Mouse (Mus musculus) hindbrain, embryonic 12.5 days (tissue): ENCODE measurements at regions not wholly inside any gene's neighbourhood (a gene's known extent, or its start where the extent isn't known, plus 50 kb on each side); places are given as distances from the start of the nearest gene placed in this dataset.

Experiments
- ATAC-seq: fragments of 200-750 bp; cut with Nextera tagmentation; 2 replicates; pipeline ENCODE4 v1.8.0; 2017; ENCODE audit warnings: moderate TSS enrichment; ENCODE audit not compliant: low FRiP score
- H3K27ac ChIP-seq: fragments of 300-500 bp; sonication (generic); 2 replicates; pipeline ENCODE4 v1.5.1; 2016; ENCODE audit warnings: mild to moderate bottlenecking
- H3K27me3 ChIP-seq: fragments of 300-500 bp; sonication (generic); 2 replicates; pipeline ENCODE4 v1.6.1; 2016; ENCODE audit warnings: mild to moderate bottlenecking
- H3K36me3 ChIP-seq: fragments of 300-500 bp; sonication (generic); 2 replicates; pipeline ENCODE4 v1.6.1; 2016; ENCODE audit warnings: mild to moderate bottlenecking
- H3K4me1 ChIP-seq: fragments of 300-500 bp; sonication (generic); 2 replicates; pipeline ENCODE4 v1.6.1; 2016
- H3K4me2 ChIP-seq: fragments of 300-500 bp; sonication (generic); replicated peaks from 2 replicates; pipeline ENCODE4 v1.6.1; 2016; ENCODE audit warnings: mild to moderate bottlenecking
- H3K4me3 ChIP-seq: fragments of 300-500 bp; sonication (generic); 2 replicates; pipeline ENCODE4 v1.5.1; 2016; ENCODE audit warnings: mild to moderate bottlenecking
- H3K9ac ChIP-seq: fragments of 300-500 bp; sonication (generic); 2 replicates; pipeline ENCODE4 v1.6.1; 2016; ENCODE audit warnings: mild to moderate bottlenecking, moderate library complexity
- H3K9me3 ChIP-seq: fragments of 300-500 bp; sonication (generic); replicated peaks from 2 replicates; pipeline ENCODE4 v1.6.1; 2016; ENCODE audit warnings: mild to moderate bottlenecking
- WGBS: fragments of 180-500 bp; shearing (Covaris S2); methylation state at CpG from one replicate; pipeline ENCODE4 v1.1.7; 2016; 5-methylcytosine and 5-hydroxymethylcytosine counted together

DNA sequence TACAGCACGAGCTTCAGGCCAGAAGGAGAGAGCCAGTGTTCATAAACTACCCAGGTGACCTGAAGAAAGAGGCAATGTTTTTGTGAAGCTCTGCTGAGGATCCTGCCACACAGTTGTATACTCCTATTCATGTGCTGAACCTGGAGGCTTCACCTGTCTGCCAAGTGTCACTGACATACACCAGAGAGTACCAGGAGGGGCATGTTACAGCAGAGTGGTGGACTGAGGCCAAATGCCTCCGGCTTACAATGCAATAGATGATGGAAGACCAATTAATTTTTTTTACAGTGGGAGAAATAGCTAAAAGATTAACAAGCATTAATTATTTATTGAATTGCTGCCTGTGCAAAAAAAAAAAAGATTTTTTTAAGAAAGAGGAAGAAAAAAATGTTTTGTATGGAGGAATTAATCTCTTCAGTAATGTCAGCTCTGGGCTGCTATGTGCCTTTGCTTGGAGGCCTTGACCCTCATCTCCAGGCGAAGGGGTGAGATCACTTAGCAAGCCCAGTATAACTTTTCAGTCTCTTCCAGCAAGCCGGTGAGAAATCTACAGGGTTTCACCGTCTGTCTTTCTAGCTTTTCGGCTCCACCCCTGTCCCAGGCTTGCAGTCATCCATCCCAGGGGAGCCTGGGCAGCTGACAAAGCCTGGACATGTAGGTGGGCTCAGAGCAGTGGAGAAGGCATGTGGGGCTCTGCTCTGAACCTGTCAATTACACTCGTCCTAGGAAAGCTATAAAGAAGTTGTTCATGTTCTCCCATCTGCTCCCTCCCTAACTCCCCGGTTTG, 144.0 kb upstream of the Tmem45b start:
- no peak for ATAC-seq
- Histone ChIP-seq H3K9ac (no peak overlapping the region), H3K27me3 (no peaks in the 10 kb centered on the region), H3K4me1 (no peaks in the 10 kb centered on the region), H3K27ac (no peak overlapping the region), H3K36me3 (no peaks in the 10 kb centered on the region), H3K4me3 (no peak overlapping the region), H3K9me3 (no peaks in the 10 kb centered on the region), H3K4me2 (no peak overlapping the region)
- 68% methylated on average over 8 of the region's 8 CpGs for WGBS

DNA sequence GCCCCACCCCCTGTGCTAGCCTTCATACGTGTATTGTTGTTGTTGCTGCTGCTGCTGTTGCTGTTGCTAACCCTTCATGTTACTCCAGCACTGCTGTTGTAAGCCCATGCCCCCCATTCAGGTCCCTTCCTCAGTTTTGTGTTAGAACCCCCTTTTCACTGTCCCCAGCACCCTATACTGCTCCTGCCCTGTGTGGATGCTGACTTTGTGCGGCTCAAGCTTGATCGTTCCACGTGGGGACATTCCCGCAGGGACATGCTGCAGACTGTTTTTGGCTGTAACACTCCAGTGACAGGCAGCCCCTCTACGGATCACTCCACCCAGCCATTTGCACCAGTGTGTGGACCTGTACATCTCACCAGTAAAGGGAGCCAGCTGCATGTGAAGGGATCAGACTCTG, 142.7 kb upstream of the Tmem45b start:
- H3K9me3 ChIP-seq: no peaks in the 10 kb centered on the region
- no peaks in the 10 kb centered on the region for H3K36me3 ChIP-seq
- H3K27ac ChIP-seq: no peak overlapping the region
- no peaks in the 10 kb centered on the region for H3K4me1 ChIP-seq
- 89% methylated on average over 6 of the region's 6 CpGs for WGBS
- no peaks in the 10 kb centered on the region for H3K27me3 ChIP-seq
- no peak overlapping the region for H3K9ac ChIP-seq
- no peak overlapping the region for H3K4me2 ChIP-seq
- H3K4me3 ChIP-seq: no peak overlapping the region
- ATAC-seq: no peak

DNA sequence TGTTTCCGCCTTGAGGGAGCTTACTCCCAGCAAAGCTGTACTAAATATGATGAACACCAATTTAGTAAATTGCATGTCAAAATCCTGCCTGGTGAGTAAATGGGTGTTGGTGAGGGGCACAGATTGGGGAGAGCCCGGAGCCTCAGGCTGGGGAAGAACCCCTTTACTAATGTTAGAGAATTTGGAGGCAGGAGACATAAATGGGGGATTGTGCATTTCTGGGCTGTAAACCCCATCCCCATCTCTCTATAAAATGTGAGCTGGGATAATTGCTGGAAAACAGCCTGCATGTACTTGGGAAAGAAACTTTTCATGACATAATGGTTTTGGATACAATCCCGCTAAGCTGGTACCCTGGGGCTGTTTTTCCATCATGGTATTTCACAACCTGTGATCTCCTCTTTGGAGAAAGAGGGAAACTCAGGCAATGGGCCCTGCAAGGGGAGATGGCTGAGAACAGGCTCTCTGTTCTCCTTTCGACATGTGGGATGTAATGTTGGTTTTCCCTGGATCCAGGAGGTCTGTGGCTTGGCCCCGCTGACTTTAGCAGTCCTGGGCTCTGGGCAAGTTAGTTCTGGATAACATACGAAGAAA, 140.3 kb upstream of the Tmem45b start:
- Histone ChIP-seq H3K27me3 (no peaks in the 10 kb centered on the region), H3K4me1 (no peaks in the 10 kb centered on the region), H3K4me2 (no peak overlapping the region), H3K36me3 (no peaks in the 10 kb centered on the region), H3K27ac (no peak overlapping the region), H3K9ac (no peak overlapping the region), H3K4me3 (no peak overlapping the region), H3K9me3 (no peaks in the 10 kb centered on the region)
- no peak for ATAC-seq
- WGBS: 85% methylated on average over 6 of the region's 6 CpGs

GRCm38 (mm10) chr9:31602707-31603106, 138.4 kb upstream of the Tmem45b start:
- H3K4me3 ChIP-seq: no peak overlapping the region
- no peak overlapping the region for H3K4me2 ChIP-seq
- H3K9ac ChIP-seq: no peak overlapping the region
- ATAC-seq: no peak
- no peak overlapping the region for H3K27ac ChIP-seq
- no peaks in the 10 kb centered on the region for H3K4me1 ChIP-seq
- no peaks in the 10 kb centered on the region for H3K9me3 ChIP-seq
- no peaks in the 10 kb centered on the region for H3K27me3 ChIP-seq
- WGBS: 90% methylated on average over 4 of the region's 4 CpGs
- H3K36me3 ChIP-seq: no peaks in the 10 kb centered on the region

DNA sequence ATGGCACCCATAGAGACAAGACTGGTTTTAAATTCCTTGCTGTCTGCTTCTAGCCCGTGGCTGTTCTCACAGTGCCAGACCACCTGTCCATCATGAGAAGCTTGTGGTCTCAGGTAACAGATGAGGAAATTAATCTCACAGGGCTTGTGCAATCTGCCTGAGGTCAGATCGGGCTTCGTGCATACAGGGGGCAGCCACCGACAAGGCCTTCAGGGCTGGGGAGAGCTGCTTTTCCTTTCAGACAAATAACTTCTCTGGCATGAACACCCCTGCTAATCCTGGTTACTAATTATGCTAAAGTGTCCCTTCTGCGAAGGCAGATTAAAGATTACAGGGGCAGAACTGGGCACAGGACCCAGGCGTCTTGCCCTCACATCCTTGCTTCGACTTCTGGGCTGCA, 130.8 kb upstream of the Tmem45b start:
- no peak for ATAC-seq
- WGBS: 75% methylated on average over 7 of the region's 7 CpGs
- Histone ChIP-seq H3K27me3 (no peaks in the 10 kb centered on the region), H3K9ac (no peak overlapping the region), H3K4me1 (no peaks in the 10 kb centered on the region), H3K4me3 (no peak overlapping the region), H3K27ac (no peak overlapping the region), H3K36me3 (no peaks in the 10 kb centered on the region), H3K4me2 (no peak overlapping the region), H3K9me3 (no peaks in the 10 kb centered on the region)

- Histone ChIP-seq H3K36me3 (no peaks in the 10 kb centered on the region), H3K4me1 (no peaks in the 10 kb centered on the region), H3K4me2 (no peak overlapping the region), H3K27me3 (no peaks in the 10 kb centered on the region), H3K27ac (no peak overlapping the region), H3K4me3 (no peak overlapping the region), H3K9me3 (no peaks in the 10 kb centered on the region), H3K9ac (no peak overlapping the region)
- no peak for ATAC-seq
These were observed 123.4 kb upstream of the Tmem45b start for GRCm38 (mm10) chr9:31587671-31588070.

DNA sequence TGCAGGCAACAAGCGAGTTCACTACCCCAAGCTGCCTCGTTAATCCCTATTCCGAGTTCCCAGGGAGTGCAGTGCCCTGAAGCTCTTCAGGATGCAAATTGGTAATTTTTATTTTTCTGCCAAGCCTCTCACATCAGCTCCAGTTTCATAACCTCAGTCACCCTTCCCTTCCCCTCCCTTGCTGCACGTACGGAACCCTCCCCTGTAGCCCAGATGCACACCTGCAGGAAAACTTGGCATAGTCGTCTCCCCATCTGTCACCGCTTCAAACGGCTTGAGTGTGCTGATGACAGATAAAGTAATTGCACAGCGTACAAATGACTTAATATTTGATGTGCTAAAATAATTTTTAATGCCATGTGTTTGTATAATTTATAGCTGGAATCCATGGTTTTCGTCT, 119.7 kb upstream of the Tmem45b start:
- no peak overlapping the region for H3K4me3 ChIP-seq
- WGBS: 86% methylated on average over 10 of the region's 10 CpGs
- no peaks in the 10 kb centered on the region for H3K27me3 ChIP-seq
- H3K4me1 ChIP-seq: no peaks in the 10 kb centered on the region
- H3K27ac ChIP-seq: no peak overlapping the region
- H3K9ac ChIP-seq: no peak overlapping the region
- no peaks in the 10 kb centered on the region for H3K36me3 ChIP-seq
- H3K9me3 ChIP-seq: no peaks in the 10 kb centered on the region
- no peak for ATAC-seq
- no peak overlapping the region for H3K4me2 ChIP-seq

GRCm38 (mm10) chr9:31582947-31583346, 118.7 kb upstream of the Tmem45b start:
- no peaks in the 10 kb centered on the region for H3K9me3 ChIP-seq
- ATAC-seq: no peak
- H3K36me3 ChIP-seq: no peaks in the 10 kb centered on the region
- no peaks in the 10 kb centered on the region for H3K4me1 ChIP-seq
- H3K4me3 ChIP-seq: no peak overlapping the region
- no peaks in the 10 kb centered on the region for H3K27me3 ChIP-seq
- H3K27ac ChIP-seq: no peak overlapping the region
- 79% methylated on average over 7 of the region's 7 CpGs for WGBS
- no peak overlapping the region for H3K4me2 ChIP-seq
- H3K9ac ChIP-seq: no peak overlapping the region

GRCm38 (mm10) chr9:31578506-31579173, 114.4 kb upstream of the Tmem45b start:
- no peak overlapping the region for H3K9ac ChIP-seq
- H3K4me1 ChIP-seq: no peaks in the 10 kb centered on the region
- ATAC-seq: no peak
- H3K36me3 ChIP-seq: no peaks in the 10 kb centered on the region
- no peaks in the 10 kb centered on the region for H3K9me3 ChIP-seq
- no peak overlapping the region for H3K4me2 ChIP-seq
- H3K27me3 ChIP-seq: no peaks in the 10 kb centered on the region
- 89% methylated on average over 8 of the region's 8 CpGs for WGBS
- no peak overlapping the region for H3K27ac ChIP-seq
- H3K4me3 ChIP-seq: no peak overlapping the region

- ATAC-seq: no peak
- Histone ChIP-seq H3K27me3 (no peaks in the 10 kb centered on the region), H3K4me1 (no peaks in the 10 kb centered on the region), H3K36me3 (no peaks in the 10 kb centered on the region), H3K9me3 (no peaks in the 10 kb centered on the region), H3K4me2 (no peak overlapping the region), H3K27ac (no peak overlapping the region), H3K9ac (no peak overlapping the region), H3K4me3 (no peak overlapping the region)
- 72% methylated on average over 7 of the region's 7 CpGs for WGBS
These were observed 112.8 kb upstream of the Tmem45b start for GRCm38 (mm10) chr9:31577066-31577465.

DNA sequence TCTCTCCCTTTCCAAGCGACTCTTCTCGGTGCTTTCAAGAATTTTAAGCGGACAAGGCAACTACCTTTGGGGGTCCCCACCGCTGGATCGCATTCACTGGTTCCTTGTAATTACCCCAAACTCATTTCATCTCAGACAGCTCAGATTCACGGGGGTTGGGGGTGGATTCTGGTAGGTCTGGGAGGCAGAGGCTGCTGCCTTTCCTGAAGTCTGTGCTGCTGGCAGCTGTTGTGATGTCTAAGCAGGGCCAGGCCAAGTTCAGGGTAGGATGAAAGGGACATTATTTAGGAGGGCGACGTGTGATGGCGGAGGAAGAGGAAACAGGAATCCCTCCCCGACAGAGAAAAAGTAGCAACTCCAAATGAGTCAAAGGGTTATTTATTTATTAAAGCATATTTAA, 102.8 kb upstream of the Tmem45b start:
- Histone ChIP-seq H3K9me3 (no peaks in the 10 kb centered on the region), H3K27ac (no peak overlapping the region), H3K4me3 (no peak overlapping the region), H3K4me1 (no peaks in the 10 kb centered on the region), H3K4me2 (no peak overlapping the region), H3K36me3 (no peaks in the 10 kb centered on the region), H3K9ac (no peak overlapping the region), H3K27me3 (no peaks in the 10 kb centered on the region)
- 80% methylated on average over 10 of the region's 10 CpGs for WGBS
- no peak for ATAC-seq

- Histone ChIP-seq H3K27me3 (no peaks in the 10 kb centered on the region), H3K4me3 (no peak overlapping the region), H3K4me2 (no peak overlapping the region), H3K27ac (no peak overlapping the region), H3K9me3 (no peaks in the 10 kb centered on the region), H3K4me1 (no peaks in the 10 kb centered on the region), H3K36me3 (no peaks in the 10 kb centered on the region), H3K9ac (no peak overlapping the region)
- no peak for ATAC-seq
- WGBS: 78% methylated on average over 31 of the region's 31 CpGs
These were observed 102.2 kb upstream of the Tmem45b start for GRCm38 (mm10) chr9:31566257-31567007.
